Mouse (Mus musculus): ENCODE measurements around the gene Myh6. TPM values are rescaled to one million over a fixed set of nuclear protein-coding genes. Genes with fewer than 3 reads are reported as not detected.
A peak's percentile ranks its signal among the peaks of the same experiment; 100 is the strongest.

Myh6 gene
- polyA plus RNA-seq, 1 experiment from 2014 or later: 0.46 TPM

DNA sequence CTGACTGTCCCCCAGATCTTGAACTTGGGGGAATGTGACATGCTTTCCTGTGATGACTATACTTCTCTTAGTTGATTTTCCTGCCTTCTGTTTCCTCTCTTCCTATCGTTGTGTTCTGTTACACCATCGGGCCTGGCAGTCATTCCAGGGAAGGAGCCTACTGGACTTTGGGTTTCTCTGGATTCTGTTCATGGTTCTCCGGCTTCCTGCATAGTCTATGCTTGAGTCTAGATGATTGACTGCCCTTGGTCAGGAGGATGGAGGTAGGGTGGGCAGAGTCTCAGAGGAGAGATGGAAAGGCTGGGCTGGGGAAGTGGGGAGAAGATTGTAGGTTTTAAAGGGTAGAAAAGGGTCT is 26.6 kb downstream of the Myh6 start:
- H3K4me3 ChIP-seq (ENCODE audit: low read length): no peak overlapping the region
- H3K36me3 ChIP-seq (ENCODE audit: control insufficient read depth, insufficient read depth, low read length): no peaks in the 10 kb centered on the region
- H3K4me1 ChIP-seq (ENCODE audit: control insufficient read depth, insufficient read depth, low read length): 0 out of 2 replicates have a peak, but pooled peaks cover 4% of the 10 kb centered on the region
- no peak overlapping the region for H3K4me2 ChIP-seq (ENCODE audit: low read depth, low read length)
- H3K27ac ChIP-seq (ENCODE audit: low read length): no peak overlapping the region
- no peaks in the 10 kb centered on the region for H3K9me3 ChIP-seq (ENCODE audit: control insufficient read depth, low read length)
- H3K9ac ChIP-seq (ENCODE audit: low read depth, low read length): no peak overlapping the region
- no peaks in the 10 kb centered on the region for H3K27me3 ChIP-seq (replicated peaks; ENCODE audit: control insufficient read depth, insufficient read depth, low read length)
- ATAC-seq: no peak
- WGBS: 81% methylated on average over 3 of the region's 3 CpGs

DNA sequence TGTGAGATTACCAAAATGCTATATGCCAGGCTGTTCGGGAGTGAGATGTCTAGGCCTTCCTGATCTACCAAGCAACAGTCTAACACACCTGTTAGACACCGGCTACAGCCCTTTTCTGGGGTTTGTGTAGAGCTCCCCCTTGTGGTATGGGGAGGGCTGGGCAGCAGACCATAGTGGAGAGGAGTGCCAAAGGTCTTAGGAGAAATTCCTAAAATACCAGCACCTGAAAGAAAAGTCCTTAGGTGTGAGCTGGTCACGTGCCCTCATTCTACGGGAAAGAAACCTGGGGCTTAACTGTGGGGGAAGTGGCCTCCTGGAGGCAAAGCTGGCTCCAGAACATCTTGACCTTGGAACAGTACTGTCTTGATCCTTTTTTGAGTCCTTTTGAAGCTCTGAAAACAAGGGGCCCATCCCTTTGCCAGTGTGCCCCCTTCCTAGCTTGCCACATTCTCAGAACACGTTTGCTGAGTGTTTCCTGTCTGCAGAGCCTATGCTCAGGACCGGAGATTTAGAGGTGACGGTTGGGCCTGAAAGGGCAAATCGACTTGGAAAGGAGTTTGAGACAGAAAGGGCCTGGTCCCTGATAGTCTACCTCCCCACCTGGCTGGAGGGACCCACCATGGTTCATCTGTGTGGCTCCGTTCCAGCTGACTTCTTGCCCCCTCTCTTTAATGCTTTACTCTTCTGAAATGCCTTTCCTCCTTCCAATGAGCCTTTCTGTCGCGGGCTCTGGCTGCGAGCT is 27.1 kb downstream of the Myh6 start:
- Histone ChIP-seq H3K4me3 (ENCODE audit: low read length) (no peak overlapping the region), H3K9me3 (ENCODE audit: control insufficient read depth, low read length) (no peaks in the 10 kb centered on the region), H3K36me3 (ENCODE audit: control insufficient read depth, insufficient read depth, low read length) (no peaks in the 10 kb centered on the region), H3K27me3 (replicated peaks; ENCODE audit: control insufficient read depth, insufficient read depth, low read length) (no peaks in the 10 kb centered on the region), H3K4me1 (ENCODE audit: control insufficient read depth, insufficient read depth, low read length) (0 out of 2 replicates have a peak, but pooled peaks cover 4% of the 10 kb centered on the region), H3K9ac (ENCODE audit: low read depth, low read length) (no peak overlapping the region), H3K27ac (ENCODE audit: low read length) (no peak overlapping the region), H3K4me2 (ENCODE audit: low read depth, low read length) (no peak overlapping the region)
- 53% methylated on average over 12 of the region's 12 CpGs for WGBS
- peak; percentile 63; the same call in 1 of the 2 replicates for ATAC-seq

DNA sequence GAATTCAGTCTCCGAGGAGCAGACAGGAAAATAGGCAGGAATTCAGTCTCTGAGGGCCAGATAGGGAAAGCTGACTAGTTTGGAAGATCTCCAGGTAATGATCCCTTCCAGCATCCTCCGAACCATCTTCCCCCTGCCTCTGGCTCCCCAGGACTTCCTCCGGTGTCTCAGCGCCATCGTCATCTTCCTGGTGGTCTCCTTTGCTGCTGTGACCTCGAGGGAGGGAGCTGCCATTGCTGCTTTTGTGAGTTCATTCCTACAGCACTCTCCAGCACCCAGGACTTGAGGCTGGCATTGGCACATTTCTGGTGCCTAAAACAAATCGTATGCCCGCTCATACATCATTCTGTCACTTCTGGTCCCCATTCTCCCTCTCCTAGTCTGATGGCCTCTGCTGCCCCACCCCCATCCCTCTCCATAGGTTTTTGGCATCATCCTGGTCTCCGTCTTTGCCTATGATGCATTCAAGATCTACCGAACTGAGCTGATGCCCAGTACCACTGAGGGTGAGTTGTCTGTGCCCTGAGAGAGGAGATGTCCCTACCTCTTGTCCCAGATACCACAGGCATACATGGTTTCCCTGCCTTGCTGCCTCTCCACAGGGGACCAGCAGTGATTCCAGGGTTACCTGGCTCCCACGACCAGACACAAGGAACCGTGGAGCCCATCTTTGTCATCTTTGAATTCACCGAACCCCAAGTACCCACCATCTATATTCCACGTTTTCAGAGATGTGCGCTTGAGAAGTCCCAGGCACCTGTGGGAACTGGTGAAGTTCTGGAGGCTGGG is 28.1 kb downstream of the Myh6 start:
- H3K9me3 ChIP-seq (ENCODE audit: control insufficient read depth, low read length): no peaks in the 10 kb centered on the region
- no peaks in the 10 kb centered on the region for H3K27me3 ChIP-seq (replicated peaks; ENCODE audit: control insufficient read depth, insufficient read depth, low read length)
- ATAC-seq: no peak
- H3K36me3 ChIP-seq (ENCODE audit: control insufficient read depth, insufficient read depth, low read length): no peaks in the 10 kb centered on the region
- 76% methylated on average over 15 of the region's 15 CpGs for WGBS
- H3K27ac ChIP-seq (ENCODE audit: low read length): no peak overlapping the region
- 0 out of 2 replicates have a peak, but pooled peaks cover 4% of the 10 kb centered on the region for H3K4me1 ChIP-seq (ENCODE audit: control insufficient read depth, insufficient read depth, low read length)
- no peak overlapping the region for H3K4me2 ChIP-seq (ENCODE audit: low read depth, low read length)
- no peak overlapping the region for H3K4me3 ChIP-seq (ENCODE audit: low read length)
- H3K9ac ChIP-seq (ENCODE audit: low read depth, low read length): no peak overlapping the region

DNA sequence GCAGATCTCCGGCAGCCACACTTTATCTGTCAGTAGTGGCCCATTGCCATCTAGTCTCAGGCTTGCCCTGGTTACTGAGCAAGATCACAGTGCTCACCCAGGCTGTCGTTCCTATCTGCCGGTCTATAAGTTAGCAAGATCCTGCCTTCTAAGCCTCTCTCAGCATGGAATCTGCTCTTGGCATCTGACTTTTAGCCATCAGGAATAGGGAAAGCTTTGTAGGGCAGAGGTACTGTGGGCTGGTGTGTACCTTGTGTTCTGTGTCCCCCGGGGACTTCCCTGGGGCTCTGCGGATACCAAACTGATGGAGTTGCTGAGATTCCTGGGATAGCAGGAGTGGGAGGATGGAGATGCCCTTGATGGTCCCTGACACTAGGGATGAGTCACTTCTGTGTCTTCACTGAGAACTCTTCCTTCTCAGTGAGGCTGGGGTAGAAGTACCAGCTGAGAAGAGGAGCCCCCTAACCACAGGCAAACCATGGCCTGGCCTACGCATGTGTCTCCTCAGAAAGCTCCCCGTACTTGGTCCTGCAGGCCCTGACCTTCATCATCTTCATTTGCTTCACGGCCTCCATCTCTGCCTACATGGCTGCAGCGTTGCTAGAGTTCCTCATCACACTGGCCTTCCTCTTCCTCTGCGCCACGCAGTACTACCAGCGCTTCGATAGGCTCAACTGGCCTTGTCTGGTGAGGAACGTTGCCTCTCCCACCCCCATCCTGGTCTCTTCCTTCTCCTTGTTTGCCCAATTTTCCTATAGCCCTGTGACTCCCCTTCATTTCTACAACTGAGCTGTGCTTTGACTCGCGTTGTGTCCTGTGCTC is 29.2 kb downstream of the Myh6 start:
- Histone ChIP-seq H3K9ac (ENCODE audit: low read depth, low read length) (no peak overlapping the region), H3K9me3 (ENCODE audit: control insufficient read depth, low read length) (no peaks in the 10 kb centered on the region), H3K27me3 (replicated peaks; ENCODE audit: control insufficient read depth, insufficient read depth, low read length) (no peaks in the 10 kb centered on the region), H3K4me2 (ENCODE audit: low read depth, low read length) (no peak overlapping the region), H3K36me3 (ENCODE audit: control insufficient read depth, insufficient read depth, low read length) (no peaks in the 10 kb centered on the region), H3K4me3 (ENCODE audit: low read length) (no peak overlapping the region), H3K27ac (ENCODE audit: low read length) (no peak overlapping the region), H3K4me1 (ENCODE audit: control insufficient read depth, insufficient read depth, low read length) (peaks cover 9% of the 10 kb centered on the region; the same call in 1 of the 2 replicates)
- 83% methylated on average over 16 of the region's 16 CpGs for WGBS
- no peak for ATAC-seq

DNA sequence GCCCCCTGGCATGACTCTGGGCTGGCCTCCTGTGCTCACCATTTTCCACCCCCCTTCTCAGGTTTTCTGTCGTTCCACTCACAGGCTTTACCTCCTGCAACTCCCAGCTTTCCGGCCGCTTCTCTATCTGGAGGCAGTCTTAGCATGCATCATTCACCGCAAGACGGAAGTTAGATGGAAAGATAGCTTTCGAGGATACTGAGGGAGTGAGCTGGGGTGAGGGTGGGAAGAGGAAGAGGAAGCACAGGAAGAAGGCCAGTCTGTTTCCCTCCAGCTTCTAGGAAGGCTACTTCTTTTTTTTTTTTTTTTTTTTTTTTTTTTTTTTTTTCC is 29.9 kb downstream of the Myh6 start:
- H3K4me1 ChIP-seq (ENCODE audit: control insufficient read depth, insufficient read depth, low read length): peaks cover 10% of the 10 kb centered on the region; the same call in 1 of the 2 replicates
- H3K4me3 ChIP-seq (ENCODE audit: low read length): no peak overlapping the region
- H3K9ac ChIP-seq (ENCODE audit: low read depth, low read length): no peak overlapping the region
- no peaks in the 10 kb centered on the region for H3K36me3 ChIP-seq (ENCODE audit: control insufficient read depth, insufficient read depth, low read length)
- no peak overlapping the region for H3K27ac ChIP-seq (ENCODE audit: low read length)
- ATAC-seq: no peak
- H3K27me3 ChIP-seq (replicated peaks; ENCODE audit: control insufficient read depth, insufficient read depth, low read length): no peaks in the 10 kb centered on the region
- 49% methylated on average over 6 of the region's 6 CpGs for WGBS
- no peaks in the 10 kb centered on the region for H3K9me3 ChIP-seq (ENCODE audit: control insufficient read depth, low read length)
- no peak overlapping the region for H3K4me2 ChIP-seq (ENCODE audit: low read depth, low read length)

DNA sequence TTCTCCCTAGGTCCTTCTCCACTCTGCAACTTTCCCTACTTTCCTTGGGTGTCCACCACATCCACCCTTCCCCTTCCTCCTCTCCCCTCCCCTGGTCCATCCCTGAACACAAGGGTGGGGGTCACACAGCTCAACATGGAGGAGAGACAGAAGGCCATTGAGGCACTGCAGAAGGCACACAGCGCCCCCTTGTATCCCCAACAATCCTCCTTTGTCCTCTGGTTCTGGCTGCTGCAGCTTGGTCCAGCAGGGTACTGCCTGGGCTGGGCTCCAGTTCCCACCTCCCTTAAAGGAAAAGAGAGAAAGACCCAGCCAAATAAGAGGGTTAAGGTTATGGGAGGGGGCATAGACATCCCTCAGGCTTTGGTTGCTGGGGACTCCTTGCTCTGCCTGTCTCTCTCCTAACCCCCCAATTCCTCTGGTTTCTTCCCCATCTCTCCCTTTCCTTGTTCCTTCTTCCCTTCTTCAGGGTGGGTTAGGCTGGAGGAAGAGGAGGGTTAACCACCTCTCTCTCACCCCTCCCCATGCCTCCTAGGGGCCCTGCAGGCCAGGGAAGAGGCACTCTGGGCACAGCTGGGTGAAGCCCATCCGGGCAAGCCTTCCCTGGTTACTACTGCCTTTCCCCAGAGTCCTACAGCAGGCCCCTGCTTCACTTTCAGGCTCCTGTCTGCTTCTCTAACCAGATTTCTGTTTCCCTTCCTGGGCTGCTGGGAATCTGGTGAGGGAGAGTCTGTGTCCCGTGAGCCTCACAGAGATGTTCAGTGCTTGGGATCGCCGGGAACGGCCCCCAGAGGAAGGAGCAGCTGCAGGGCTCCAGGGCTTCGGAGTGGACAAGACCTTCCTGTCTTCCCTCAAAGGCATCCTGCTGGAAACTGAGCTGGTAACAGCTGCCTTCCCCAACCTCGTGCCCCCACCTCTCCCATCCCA is 30.6 kb downstream of the Myh6 start, which contains the start of gene Cmtm5:
Gene Cmtm5, plus strand, starts transcription at position 358 of the 927 bp plus-strand sequence.
- Histone ChIP-seq H3K27me3 (replicated peaks; ENCODE audit: control insufficient read depth, insufficient read depth, low read length) (no peaks in the 10 kb centered on the region), H3K4me1 (ENCODE audit: control insufficient read depth, insufficient read depth, low read length) (peaks cover 10% of the 10 kb centered on the region; the same call in 1 of the 2 replicates), H3K4me3 (ENCODE audit: low read length) (no peak within 1 kb of the TSS), H3K9me3 (ENCODE audit: control insufficient read depth, low read length) (no peaks in the 10 kb centered on the region), H3K27ac (ENCODE audit: low read length) (peak within 1 kb of the TSS; percentile 52; the same call in 1 of the 2 replicates), H3K4me2 (ENCODE audit: low read depth, low read length) (no peak within 1 kb of the TSS), H3K9ac (ENCODE audit: low read depth, low read length) (no peak within 1 kb of the TSS), H3K36me3 (ENCODE audit: control insufficient read depth, insufficient read depth, low read length) (no peaks in the 10 kb centered on the region)
- 39% methylated on average over 8 of the region's 8 CpGs for WGBS
- peak; percentile 41; the same call in 1 of the 2 replicates for ATAC-seq

DNA sequence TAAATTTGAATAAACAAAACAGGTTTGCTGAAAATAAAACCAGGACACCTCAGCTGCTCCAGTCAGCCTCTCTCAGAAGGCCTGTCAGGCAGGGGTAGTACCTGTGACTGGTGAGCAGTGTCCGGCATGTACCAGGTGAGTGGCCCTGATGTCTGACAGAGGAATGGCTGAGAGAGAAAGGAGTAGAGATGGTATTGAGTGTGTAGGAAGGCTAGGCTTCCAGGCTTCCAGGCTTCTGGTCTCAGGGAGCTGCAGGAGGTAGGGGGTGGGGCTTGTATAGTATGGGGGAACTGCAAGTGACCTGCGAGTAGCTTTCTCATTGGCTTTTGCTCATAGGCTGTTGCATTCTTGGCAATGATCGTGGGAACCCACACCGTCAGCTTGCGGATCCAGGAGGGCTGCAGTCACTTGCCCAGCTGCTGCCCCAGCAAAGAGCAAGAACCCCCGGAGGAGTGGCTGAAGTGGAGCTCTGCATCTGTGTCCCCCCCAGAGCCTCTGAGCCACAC is 34.0 kb downstream of the Myh6 start, which contains the start of gene Il25:
Gene Il25, plus strand, starts transcription at position 51 of the 506 bp plus-strand sequence.
- Histone ChIP-seq H3K4me3 (ENCODE audit: low read length) (no peak within 1 kb of the TSS), H3K27me3 (replicated peaks; ENCODE audit: control insufficient read depth, insufficient read depth, low read length) (no peaks in the 10 kb centered on the region), H3K27ac (ENCODE audit: low read length) (no peak within 1 kb of the TSS), H3K4me1 (ENCODE audit: control insufficient read depth, insufficient read depth, low read length) (peaks cover 14% of the 10 kb centered on the region), H3K4me2 (ENCODE audit: low read depth, low read length) (no peak within 1 kb of the TSS), H3K9me3 (ENCODE audit: control insufficient read depth, low read length) (no peaks in the 10 kb centered on the region), H3K9ac (ENCODE audit: low read depth, low read length) (peak within 1 kb of the TSS; percentile 29; the same call in 1 of the 2 replicates), H3K36me3 (ENCODE audit: control insufficient read depth, insufficient read depth, low read length) (no peaks in the 10 kb centered on the region)
- no peak for ATAC-seq
- 36% methylated on average over 6 of the region's 6 CpGs for WGBS

DNA sequence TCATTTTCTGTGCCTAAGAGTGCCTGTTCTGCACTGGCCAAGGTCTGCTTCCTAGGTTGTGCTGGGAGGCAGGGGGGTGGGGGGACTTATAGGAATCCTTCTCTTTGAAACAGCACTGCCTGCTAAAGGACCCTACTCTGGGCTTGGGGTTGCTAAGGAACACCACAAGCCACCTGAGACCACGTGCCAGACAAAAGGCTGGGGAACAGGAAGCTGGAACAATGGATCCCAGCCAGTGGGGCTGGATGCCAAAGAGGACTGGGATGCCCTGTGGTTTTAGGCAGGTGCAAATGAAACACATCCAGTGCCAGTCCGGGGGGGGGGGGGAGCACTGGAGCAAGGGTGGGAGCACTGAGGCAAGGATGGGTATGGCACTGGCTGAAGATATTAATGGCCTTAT is 36.3 kb downstream of the Myh6 start:
- H3K4me3 ChIP-seq (ENCODE audit: low read length): no peak overlapping the region
- ATAC-seq: no peak
- H3K4me2 ChIP-seq (ENCODE audit: low read depth, low read length): no peak overlapping the region
- H3K27me3 ChIP-seq (replicated peaks; ENCODE audit: control insufficient read depth, insufficient read depth, low read length): no peaks in the 10 kb centered on the region; the same call in 1 of the 2 replicates
- H3K36me3 ChIP-seq (ENCODE audit: control insufficient read depth, insufficient read depth, low read length): no peaks in the 10 kb centered on the region
- no peaks in the 10 kb centered on the region for H3K9me3 ChIP-seq (ENCODE audit: control insufficient read depth, low read length)
- H3K9ac ChIP-seq (ENCODE audit: low read depth, low read length): no peak overlapping the region
- no peak overlapping the region for H3K27ac ChIP-seq (ENCODE audit: low read length)
- H3K4me1 ChIP-seq (ENCODE audit: control insufficient read depth, insufficient read depth, low read length): peaks cover 31% of the 10 kb centered on the region
- 8% methylated on average over 2 of the region's 2 CpGs for WGBS
